ENCODE assay signal across 30 mouse cellular contexts in genomic region chr7:136742171-136742570, GRCm38 (mm10).
"Had no signal": no experiment of that assay in that cellular context is flagged by ENCODE, and none has a peak within 500 bp of the region (broad histone marks: within the 10 kb centered on the region; RNA-seq: fewer than 3 reads in every experiment).

No protein-coding gene starts in this region.

- H3K27ac ChIP-seq: left cerebral cortex, adult 2 months; limb, embryonic 10.5 days; limb, embryonic 12.5 days; limb, embryonic 13.5 days; limb, embryonic 15.5 days; liver, embryonic 12.5 days; liver, embryonic 13.5 days; liver, embryonic 14.5 days; liver, embryonic 15.5 days; lung, embryonic 15.5 days; macrophage; midbrain, embryonic 10.5 days; midbrain, embryonic 12.5 days; midbrain, embryonic 13.5 days; midbrain, embryonic 15.5 days; neural tube, embryonic 12.5 days; neural tube, embryonic 13.5 days had no signal

- H3K4me1 ChIP-seq: limb, embryonic 15.5 days; liver, embryonic 12.5 days; liver, embryonic 13.5 days; liver, embryonic 15.5 days; lung, embryonic 15.5 days; megakaryocyte, embryonic 14.5 days; midbrain, embryonic 15.5 days; neural tube, embryonic 12.5 days had no signal

- DNase-seq: left cerebral cortex, postnatal 4 days; liver, embryonic 13.5 days; liver, postnatal 0 days; lung, adult 18-20 months; lung, adult 2 months; lung, postnatal 14 days; lung, postnatal 36 days; lung, postnatal 4 days; midbrain, embryonic 14.5 days had no signal

- H3K27me3 ChIP-seq: limb, embryonic 12.5 days; limb, embryonic 13.5 days; limb, embryonic 15.5 days; liver, embryonic 12.5 days; liver, embryonic 13.5 days; liver, embryonic 15.5 days; lung, embryonic 15.5 days; megakaryocyte, embryonic 14.5 days; midbrain, embryonic 12.5 days; midbrain, embryonic 13.5 days; neural tube, embryonic 12.5 days; neural tube, embryonic 13.5 days had no signal

- H3K4me3 ChIP-seq: left cerebral cortex, adult 2 months; limb, embryonic 10.5 days; limb, embryonic 12.5 days; limb, embryonic 13.5 days; limb, embryonic 15.5 days; liver, embryonic 12.5 days; liver, embryonic 13.5 days; liver, embryonic 15.5 days; lung, embryonic 15.5 days; megakaryocyte, embryonic 14.5 days; midbrain, embryonic 10.5 days; midbrain, embryonic 12.5 days; midbrain, embryonic 13.5 days; midbrain, embryonic 15.5 days; myocyte; neural tube, embryonic 12.5 days; neural tube, embryonic 13.5 days had no signal

- H3K36me3 ChIP-seq: limb, embryonic 10.5 days; limb, embryonic 12.5 days; limb, embryonic 13.5 days; limb, embryonic 15.5 days; liver, embryonic 12.5 days; liver, embryonic 13.5 days; liver, embryonic 15.5 days; lung, embryonic 15.5 days; midbrain, embryonic 10.5 days; midbrain, embryonic 12.5 days; midbrain, embryonic 13.5 days; midbrain, embryonic 15.5 days; neural tube, embryonic 12.5 days; neural tube, embryonic 13.5 days had no signal

- H3K4me2 ChIP-seq: limb, embryonic 12.5 days; limb, embryonic 13.5 days; limb, embryonic 15.5 days; liver, embryonic 12.5 days; liver, embryonic 13.5 days; liver, embryonic 15.5 days; lung, embryonic 15.5 days; midbrain, embryonic 11.5 days; midbrain, embryonic 12.5 days; midbrain, embryonic 13.5 days; midbrain, embryonic 15.5 days; neural tube, embryonic 12.5 days; neural tube, embryonic 13.5 days had no signal

- H3K9ac ChIP-seq: limb, embryonic 12.5 days; limb, embryonic 13.5 days; limb, embryonic 15.5 days; liver, embryonic 12.5 days; liver, embryonic 13.5 days; liver, embryonic 14.5 days; liver, embryonic 15.5 days; liver, postnatal 0 days; lung, embryonic 15.5 days; midbrain, embryonic 12.5 days; midbrain, embryonic 13.5 days; midbrain, embryonic 15.5 days; neural tube, embryonic 12.5 days; neural tube, embryonic 13.5 days had no signal

- ATAC-seq: liver, embryonic 12.5 days; liver, postnatal 0 days; lung, postnatal 0 days; midbrain, embryonic 13.5 days; midbrain, embryonic 15.5 days; midbrain, embryonic 16.5 days had no signal

- H3K9me3 ChIP-seq: limb, embryonic 10.5 days; limb, embryonic 12.5 days; limb, embryonic 13.5 days; limb, embryonic 15.5 days; liver, embryonic 12.5 days; liver, embryonic 13.5 days; liver, embryonic 15.5 days; lung, embryonic 15.5 days; midbrain, embryonic 10.5 days; midbrain, embryonic 12.5 days; midbrain, embryonic 13.5 days; midbrain, embryonic 15.5 days; neural tube, embryonic 12.5 days; neural tube, embryonic 13.5 days had no signal
